Mouse (Mus musculus): Measurements from ENCODE around the gene Bcl11b. TPM values are rescaled to one million over a fixed set of nuclear protein-coding genes. Genes with fewer than 3 reads are reported as not detected.

Bcl11b gene
- polyA plus RNA-seq, 1 experiment from 2014 or later = 4.4 TPM

- Histone ChIP-seq H3K4me2 (ENCODE audit: low read length) (no peak overlapping the region), H3K36me3 (ENCODE audit: control insufficient read depth, insufficient read depth, low read length) (no peaks in the 10 kb centered on the region), H3K9me3 (ENCODE audit: control insufficient read depth, low read length) (no peaks in the 10 kb centered on the region), H3K9ac (ENCODE audit: low read length) (no peak overlapping the region), H3K27ac (replicated peaks in 1 of 2; ENCODE audit: control insufficient read depth in 1 of 2, insufficient read depth in 1 of 2, low read depth in 2 of 2, low read length in 2 of 2) (no peak overlapping the region), H3K27me3 (ENCODE audit: control insufficient read depth, insufficient read depth, low read length) (peaks cover 42% of the 10 kb centered on the region), H3K4me1 (ENCODE audit: control insufficient read depth in 2 of 2, insufficient read depth in 2 of 2, low read length in 2 of 2) (peaks cover 2 to 3% of the 10 kb centered on the region in 2 experiments; a peak in 1 of 4 replicates), H3K4me3 (ENCODE audit: control insufficient read depth in 1 of 2, insufficient read depth in 1 of 2, low read depth in 1 of 2, low read length in 2 of 2) (no peak overlapping the region)
- no peak for ATAC-seq (ENCODE audit: insufficient number of reproducible peaks, insufficient read depth, low FRiP score, low read depth)
- 32% methylated on average over 3 of the region's 3 CpGs for WGBS
Measured at GRCm38 (mm10) chr12:107997241-107997640, 6.2 kb downstream of the Bcl11b start.

GRCm38 (mm10) chr12:107996773-107997172, 6.6 kb downstream of the Bcl11b start:
- no peak overlapping the region for H3K9ac ChIP-seq (ENCODE audit: low read length)
- no peaks in the 10 kb centered on the region for H3K36me3 ChIP-seq (ENCODE audit: control insufficient read depth, insufficient read depth, low read length)
- H3K4me3 ChIP-seq (ENCODE audit: control insufficient read depth in 1 of 2, insufficient read depth in 1 of 2, low read depth in 1 of 2, low read length in 2 of 2) = no peak overlapping the region
- H3K4me1 ChIP-seq (ENCODE audit: control insufficient read depth in 2 of 2, insufficient read depth in 2 of 2, low read length in 2 of 2) = 0 out of 4 replicates have a peak, but pooled peaks cover 0 to 2% of the 10 kb centered on the region in 2 experiments
- H3K27ac ChIP-seq (replicated peaks in 1 of 2; ENCODE audit: control insufficient read depth in 1 of 2, insufficient read depth in 1 of 2, low read depth in 2 of 2, low read length in 2 of 2) = no peak overlapping the region
- H3K9me3 ChIP-seq (ENCODE audit: control insufficient read depth, low read length) = no peaks in the 10 kb centered on the region
- H3K27me3 ChIP-seq (ENCODE audit: control insufficient read depth, insufficient read depth, low read length) = peaks cover 38% of the 10 kb centered on the region
- ATAC-seq (ENCODE audit: insufficient number of reproducible peaks, insufficient read depth, low FRiP score, low read depth) = no peak
- H3K4me2 ChIP-seq (ENCODE audit: low read length) = no peak overlapping the region
- 57% methylated on average over 4 of the region's 4 CpGs for WGBS

- 74% methylated on average over 6 of the region's 6 CpGs for WGBS
- H3K4me1 ChIP-seq (ENCODE audit: control insufficient read depth in 2 of 2, insufficient read depth in 2 of 2, low read length in 2 of 2) = 0 out of 4 replicates have a peak, but pooled peaks cover 0 to 2% of the 10 kb centered on the region in 2 experiments
- H3K4me3 ChIP-seq (ENCODE audit: control insufficient read depth in 1 of 2, insufficient read depth in 1 of 2, low read depth in 1 of 2, low read length in 2 of 2) = no peak overlapping the region
- H3K27me3 ChIP-seq (ENCODE audit: control insufficient read depth, insufficient read depth, low read length) = peaks cover 36% of the 10 kb centered on the region
- no peak for ATAC-seq (ENCODE audit: insufficient number of reproducible peaks, insufficient read depth, low FRiP score, low read depth)
- no peaks in the 10 kb centered on the region for H3K36me3 ChIP-seq (ENCODE audit: control insufficient read depth, insufficient read depth, low read length)
- no peak overlapping the region for H3K4me2 ChIP-seq (ENCODE audit: low read length)
- no peak overlapping the region for H3K9ac ChIP-seq (ENCODE audit: low read length)
- no peaks in the 10 kb centered on the region for H3K9me3 ChIP-seq (ENCODE audit: control insufficient read depth, low read length)
- H3K27ac ChIP-seq (replicated peaks in 1 of 2; ENCODE audit: control insufficient read depth in 1 of 2, insufficient read depth in 1 of 2, low read depth in 2 of 2, low read length in 2 of 2) = no peak overlapping the region
Measured at GRCm38 (mm10) chr12:107996216-107996615, 7.2 kb downstream of the Bcl11b start.

GRCm38 (mm10) chr12:107994421-107994820, 9.0 kb downstream of the Bcl11b start:
- Histone ChIP-seq H3K4me1 (ENCODE audit: control insufficient read depth in 2 of 2, insufficient read depth in 2 of 2, low read length in 2 of 2) (0 out of 4 replicates have a peak, but pooled peaks cover 0 to 2% of the 10 kb centered on the region in 2 experiments), H3K27me3 (ENCODE audit: control insufficient read depth, insufficient read depth, low read length) (peaks cover 18% of the 10 kb centered on the region), H3K4me3 (ENCODE audit: control insufficient read depth in 1 of 2, insufficient read depth in 1 of 2, low read depth in 1 of 2, low read length in 2 of 2) (no peak overlapping the region), H3K9ac (ENCODE audit: low read length) (no peak overlapping the region), H3K9me3 (ENCODE audit: control insufficient read depth, low read length) (no peaks in the 10 kb centered on the region), H3K4me2 (ENCODE audit: low read length) (no peak overlapping the region), H3K27ac (replicated peaks in 1 of 2; ENCODE audit: control insufficient read depth in 1 of 2, insufficient read depth in 1 of 2, low read depth in 2 of 2, low read length in 2 of 2) (no peak overlapping the region), H3K36me3 (ENCODE audit: control insufficient read depth, insufficient read depth, low read length) (no peaks in the 10 kb centered on the region)
- ATAC-seq (ENCODE audit: insufficient number of reproducible peaks, insufficient read depth, low FRiP score, low read depth) = no peak
- 63% methylated on average over 4 of the region's 4 CpGs for WGBS

- Histone ChIP-seq H3K4me1 (ENCODE audit: control insufficient read depth in 2 of 2, insufficient read depth in 2 of 2, low read length in 2 of 2) (0 out of 4 replicates have a peak, but pooled peaks cover 0 to under 1% of the 10 kb centered on the region in 2 experiments), H3K9me3 (ENCODE audit: control insufficient read depth, low read length) (no peaks in the 10 kb centered on the region), H3K27ac (replicated peaks in 1 of 2; ENCODE audit: control insufficient read depth in 1 of 2, insufficient read depth in 1 of 2, low read depth in 2 of 2, low read length in 2 of 2) (no peak overlapping the region), H3K4me3 (ENCODE audit: control insufficient read depth in 1 of 2, insufficient read depth in 1 of 2, low read depth in 1 of 2, low read length in 2 of 2) (no peak overlapping the region), H3K9ac (ENCODE audit: low read length) (no peak overlapping the region), H3K36me3 (ENCODE audit: control insufficient read depth, insufficient read depth, low read length) (no peaks in the 10 kb centered on the region), H3K4me2 (ENCODE audit: low read length) (no peak overlapping the region), H3K27me3 (ENCODE audit: control insufficient read depth, insufficient read depth, low read length) (peaks cover 8% of the 10 kb centered on the region)
- 80% methylated on average over 4 of the region's 4 CpGs for WGBS
- ATAC-seq (ENCODE audit: insufficient number of reproducible peaks, insufficient read depth, low FRiP score, low read depth) = no peak
Measured at GRCm38 (mm10) chr12:107993029-107993428, 10.4 kb downstream of the Bcl11b start.

- Histone ChIP-seq H3K4me2 (ENCODE audit: low read length) (no peak overlapping the region), H3K36me3 (ENCODE audit: control insufficient read depth, insufficient read depth, low read length) (no peaks in the 10 kb centered on the region), H3K27ac (replicated peaks in 1 of 2; ENCODE audit: control insufficient read depth in 1 of 2, insufficient read depth in 1 of 2, low read depth in 2 of 2, low read length in 2 of 2) (no peak overlapping the region), H3K9me3 (ENCODE audit: control insufficient read depth, low read length) (no peaks in the 10 kb centered on the region), H3K9ac (ENCODE audit: low read length) (no peak overlapping the region), H3K4me1 (ENCODE audit: control insufficient read depth in 2 of 2, insufficient read depth in 2 of 2, low read length in 2 of 2) (no peaks in the 10 kb centered on the region), H3K27me3 (ENCODE audit: control insufficient read depth, insufficient read depth, low read length) (0 out of 2 replicates have a peak, but pooled peaks cover 4% of the 10 kb centered on the region), H3K4me3 (ENCODE audit: control insufficient read depth in 1 of 2, insufficient read depth in 1 of 2, low read depth in 1 of 2, low read length in 2 of 2) (no peak overlapping the region)
- 87% methylated on average over 11 of the region's 11 CpGs for WGBS
- no peak for ATAC-seq (ENCODE audit: insufficient number of reproducible peaks, insufficient read depth, low FRiP score, low read depth)
Measured at GRCm38 (mm10) chr12:107991191-107991590, 12.2 kb downstream of the Bcl11b start.

GRCm38 (mm10) chr12:107983211-107983610, 20.2 kb downstream of the Bcl11b start:
- no peak overlapping the region for H3K27ac ChIP-seq (replicated peaks in 1 of 2; ENCODE audit: control insufficient read depth in 1 of 2, insufficient read depth in 1 of 2, low read depth in 2 of 2, low read length in 2 of 2)
- H3K4me2 ChIP-seq (ENCODE audit: low read length) = no peak overlapping the region
- ATAC-seq (ENCODE audit: insufficient number of reproducible peaks, insufficient read depth, low FRiP score, low read depth) = 0 out of 2 replicates have a peak, but pooled peaks have one; percentile 18
- no peaks in the 10 kb centered on the region for H3K9me3 ChIP-seq (ENCODE audit: control insufficient read depth, low read length)
- no peak overlapping the region for H3K4me3 ChIP-seq (ENCODE audit: control insufficient read depth in 1 of 2, insufficient read depth in 1 of 2, low read depth in 1 of 2, low read length in 2 of 2)
- H3K36me3 ChIP-seq (ENCODE audit: control insufficient read depth, insufficient read depth, low read length) = no peaks in the 10 kb centered on the region
- WGBS = 36% methylated on average over 8 of the region's 8 CpGs
- no peak overlapping the region for H3K9ac ChIP-seq (ENCODE audit: low read length)
- peaks cover 13 to 36% of the 10 kb centered on the region in 2 experiments for H3K4me1 ChIP-seq (ENCODE audit: control insufficient read depth in 2 of 2, insufficient read depth in 2 of 2, low read length in 2 of 2)
- H3K27me3 ChIP-seq (ENCODE audit: control insufficient read depth, insufficient read depth, low read length) = no peaks in the 10 kb centered on the region

GRCm38 (mm10) chr12:107982306-107982705, 21.1 kb downstream of the Bcl11b start:
- no peak for ATAC-seq (ENCODE audit: insufficient number of reproducible peaks, insufficient read depth, low FRiP score, low read depth)

More at GRCm38 (mm10) chr12:107982306-107982705, 21.1 kb downstream of the Bcl11b start:
- no peak overlapping the region for H3K4me3 ChIP-seq (ENCODE audit: control insufficient read depth in 1 of 2, insufficient read depth in 1 of 2, low read depth in 1 of 2, low read length in 2 of 2)
- H3K9me3 ChIP-seq (ENCODE audit: control insufficient read depth, low read length) = no peaks in the 10 kb centered on the region
- H3K4me2 ChIP-seq (ENCODE audit: low read length) = no peak overlapping the region
- H3K9ac ChIP-seq (ENCODE audit: low read length) = no peak overlapping the region
- peaks cover 3% of the 10 kb centered on the region; the same call in 1 of the 2 replicates for H3K27me3 ChIP-seq (ENCODE audit: control insufficient read depth, insufficient read depth, low read length)
- H3K36me3 ChIP-seq (ENCODE audit: control insufficient read depth, insufficient read depth, low read length) = no peaks in the 10 kb centered on the region
- peaks cover 15 to 45% of the 10 kb centered on the region in 2 experiments for H3K4me1 ChIP-seq (ENCODE audit: control insufficient read depth in 2 of 2, insufficient read depth in 2 of 2, low read length in 2 of 2)
- 73% methylated on average over 9 of the region's 9 CpGs for WGBS
- no peak overlapping the region for H3K27ac ChIP-seq (replicated peaks in 1 of 2; ENCODE audit: control insufficient read depth in 1 of 2, insufficient read depth in 1 of 2, low read depth in 2 of 2, low read length in 2 of 2)
